In the genomic region with DNA sequence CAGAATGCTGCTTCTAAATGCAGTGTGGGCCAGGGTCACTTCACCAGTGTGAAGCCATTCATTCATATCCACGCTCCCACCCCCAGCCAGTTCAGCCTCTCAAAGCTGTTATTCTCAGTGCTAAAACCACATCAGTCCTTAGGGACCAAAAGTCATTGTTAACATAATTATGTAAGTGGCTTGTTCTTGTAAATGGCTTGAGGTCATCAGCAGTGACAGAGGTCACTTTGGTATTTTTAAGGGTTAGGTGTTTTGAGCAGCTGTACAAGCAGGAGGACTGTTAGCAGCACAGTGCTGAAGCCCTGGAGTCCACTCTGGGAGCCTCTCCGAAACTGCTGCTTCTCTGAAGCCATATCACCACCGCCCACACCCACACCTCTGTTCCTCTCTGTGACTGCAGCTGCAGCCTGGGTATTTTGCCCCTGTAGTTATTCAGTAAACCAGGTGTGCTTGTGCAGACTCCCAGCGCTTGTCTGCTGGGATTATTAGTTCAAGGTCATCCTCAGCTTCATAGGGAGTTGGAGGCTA, we compare ENCODE assay signal across 8 mouse cellular contexts. TPM values are rescaled to one million over a fixed set of nuclear protein-coding genes. Genes with fewer than 3 reads are reported as not detected.
DNase-seq lines count a peak whose midpoint lies in the region; ATAC-seq lines count a peak whose summit lies in the region.

No protein-coding gene starts in this region.

- WGBS in heart, embryonic 11.5 days (ENCODE audit: insufficient replicate concordance): 49% methylated on average over 4 of the region's 4 CpGs
- 54% methylated on average over 4 of the region's 4 CpGs for WGBS in heart, embryonic 15.5 days
- WGBS in macrophage (ENCODE audit: missing documents): 53% methylated on average over 4 of the region's 4 CpGs
- WGBS in forebrain, embryonic 16.5 days: 85% methylated on average over 4 of the region's 4 CpGs

- intact Hi-C loops in heart, postnatal 36 days (cut with DNase I): loop anchor here (2.0 kb wide), 1 partner anchor 17 kb away; no protein-coding TSS in a partner anchor

- peaks cover 92% of the 10 kb centered on the region for H3K79me2 ChIP-seq in macrophage (ENCODE audit: inconsistent target)

- no peaks in the 10 kb centered on the region for H3K27me3 ChIP-seq in heart, embryonic 11.5 days (ENCODE audit: control insufficient read depth, insufficient read depth, low read length)
- no peaks in the 10 kb centered on the region for H3K27me3 ChIP-seq in heart, embryonic 15.5 days
- H3K27me3 ChIP-seq in forebrain, embryonic 16.5 days (replicated peaks; ENCODE audit: control insufficient read depth, insufficient read depth, low read length): no peaks in the 10 kb centered on the region

- ATAC-seq in heart, embryonic 11.5 days (replicated peaks; ENCODE audit: insufficient number of reproducible peaks, low FRiP score, low TSS enrichment): no peak
- ATAC-seq in heart, embryonic 15.5 days (replicated peaks; ENCODE audit: insufficient number of reproducible peaks, insufficient read depth, low FRiP score, low read depth): no peak
- ATAC-seq in forebrain, embryonic 16.5 days: no peak

- no peak for DNase-seq in heart, postnatal 36 days
- DNase-seq in B cell, adult 2 months: peak; percentile 70 to 73
- no peak for DNase-seq in right cerebral cortex, postnatal 36 days (ENCODE audit: low spot score in 2 of 2)
- DNase-seq in right cerebral cortex, postnatal 25 days: no peak

- 0 out of 2 replicates have a peak overlapping the region, but pooled peaks have one; percentile 4 for H3K4me2 ChIP-seq in heart, embryonic 11.5 days
- peak overlapping the region; percentile 28; the same call in 1 of the 2 replicates for H3K4me2 ChIP-seq in heart, embryonic 15.5 days
- H3K4me2 ChIP-seq in forebrain, embryonic 16.5 days (ENCODE audit: low read length): no peak overlapping the region

- H3K4me3 ChIP-seq in heart, embryonic 11.5 days (ENCODE audit: low read depth, low read length): no peak overlapping the region
- H3K4me3 ChIP-seq in heart, embryonic 15.5 days: no peak overlapping the region
- H3K4me3 ChIP-seq in macrophage (ENCODE audit: inconsistent target): no peak overlapping the region
- no peak overlapping the region for H3K4me3 ChIP-seq in forebrain, embryonic 16.5 days (replicated peaks; ENCODE audit: low read length)

- no peaks in the 10 kb centered on the region; the same call in 1 of the 2 replicates for H3K36me3 ChIP-seq in heart, embryonic 11.5 days (ENCODE audit: control insufficient read depth, insufficient read depth, low read length)
- H3K36me3 ChIP-seq in heart, embryonic 15.5 days: 0 out of 2 replicates have a peak, but pooled peaks cover under 1% of the 10 kb centered on the region
- peaks cover 21% of the 10 kb centered on the region for H3K36me3 ChIP-seq in macrophage (ENCODE audit: inconsistent target)
- H3K36me3 ChIP-seq in forebrain, embryonic 16.5 days (ENCODE audit: control insufficient read depth, insufficient read depth): no peaks in the 10 kb centered on the region

- H3K9me3 ChIP-seq in heart, embryonic 11.5 days (replicated peaks; ENCODE audit: control insufficient read depth, low read length): no peaks in the 10 kb centered on the region
- no peaks in the 10 kb centered on the region for H3K9me3 ChIP-seq in heart, embryonic 15.5 days (replicated peaks)
- H3K9me3 ChIP-seq in forebrain, embryonic 16.5 days (ENCODE audit: control insufficient read depth, low read length): no peaks in the 10 kb centered on the region

- H3K9ac ChIP-seq in heart, embryonic 11.5 days (ENCODE audit: low read depth, low read length): no peak overlapping the region
- peak overlapping the region; percentile 2; the same call in 1 of the 2 replicates for H3K9ac ChIP-seq in heart, embryonic 15.5 days
- no peak overlapping the region for H3K9ac ChIP-seq in forebrain, embryonic 16.5 days (replicated peaks; ENCODE audit: low read depth, low read length)

- peak overlapping the region; percentile 18; the same call in 1 of the 2 replicates for H3K27ac ChIP-seq in heart, embryonic 11.5 days (ENCODE audit: low read depth, low read length)
- peak overlapping the region; percentile 77 for H3K27ac ChIP-seq in heart, embryonic 15.5 days
- peak overlapping the region; percentile 94 for H3K27ac ChIP-seq in macrophage
- H3K27ac ChIP-seq in forebrain, embryonic 16.5 days (ENCODE audit: low read length): no peak overlapping the region

- H3K4me1 ChIP-seq in heart, embryonic 11.5 days (ENCODE audit: control insufficient read depth, insufficient read depth, low read length): peaks cover 54% of the 10 kb centered on the region
- peaks cover 68% of the 10 kb centered on the region for H3K4me1 ChIP-seq in heart, embryonic 15.5 days (replicated peaks)
- peaks cover 7% of the 10 kb centered on the region for H3K4me1 ChIP-seq in forebrain, embryonic 16.5 days (replicated peaks; ENCODE audit: control insufficient read depth, insufficient read depth, low read length)

RNA-seq across cellular contexts. Expression of a gene that starts 27.6 kb away (rescaled TPM):
- 43.5 and 46.7 TPM in 2 replicates for polyA plus RNA-seq in heart, embryonic 11.5 days (2014; fragmentation: Nextera tagmentation; extraction: Ambion mirVana)
- total RNA-seq in heart, postnatal 36 days (2021): 10 to 100 TPM; 19.5 to 22.3 TPM
- polyA plus RNA-seq in heart, embryonic 15.5 days (2015; fragmentation: Nextera tagmentation; extraction: Ambion mirVana): 44.8 and 45.1 TPM in 2 replicates
- total RNA-seq in macrophage (2018; cell fraction: chromatin; rRNA removed): 100 to 1,000 TPM in 24 of 26 experiments, 10 to 100 TPM in 2; 74.2 to 281 (median 160) TPM
- 100 to 1,000 TPM in 25 of 26 experiments, 10 to 100 TPM in 1; 88.0 to 169 (median 121) TPM for total RNA-seq in macrophage (2018; cell fraction: cytosol; rRNA removed)
- total RNA-seq in macrophage (2018; cell fraction: nucleus; rRNA removed): 100 to 1,000 TPM in 23 of 26 experiments, 10 to 100 TPM in 3; 68.9 to 253 (median 154) TPM
- polyA plus RNA-seq in macrophage (2018): 78.9 to 381 TPM (median 119 TPM) in 3 replicates
- 87.3 and 97.1 TPM in 2 replicates for polyA plus RNA-seq in forebrain, embryonic 16.5 days (2015; fragmentation: Nextera tagmentation; extraction: Ambion mirVana)

RNA-seq across cellular contexts. Expression of a gene that starts 51.0 kb away (rescaled TPM):
- polyA plus RNA-seq in heart, embryonic 11.5 days (2014; fragmentation: Nextera tagmentation; extraction: Ambion mirVana): 0.97 and 2.1 TPM in 2 replicates
- under 1 TPM; 0.36 to 0.79 TPM for total RNA-seq in heart, postnatal 36 days (2021)
- 0.93 and 1.4 TPM in 2 replicates for polyA plus RNA-seq in heart, embryonic 15.5 days (2015; fragmentation: Nextera tagmentation; extraction: Ambion mirVana)
- total RNA-seq in macrophage (2018; cell fraction: chromatin; rRNA removed): under 1 TPM in 11 of 26 experiments, not detected in 15; 0.25 to 0.81 (median 0.48) TPM
- total RNA-seq in macrophage (2018; cell fraction: cytosol; rRNA removed): under 1 TPM in 6 of 26 experiments, not detected in 20; 0.03 to 0.11 (median 0.07) TPM
- under 1 TPM in 6 of 26 experiments, not detected in 20; 0.14 to 0.75 (median 0.28) TPM for total RNA-seq in macrophage (2018; cell fraction: nucleus; rRNA removed)
- polyA plus RNA-seq in macrophage (2018): not detected in 3 replicates
- polyA plus RNA-seq in forebrain, embryonic 16.5 days (2015; fragmentation: Nextera tagmentation; extraction: Ambion mirVana): 0.26 and 0.37 TPM in 2 replicates

Comparison
In these comparisons a context has a peak if more than half of its experiments do, and no peak if none do; other contexts are left out.
1. DNase-seq: peak in B cell, adult 2 months (2 of 2); none in heart, postnatal 36 days (0 of 2), right cerebral cortex, postnatal 36 days (0 of 2) and right cerebral cortex, postnatal 25 days (single experiment).